Mouse (Mus musculus) spleen, adult 2 months (tissue): ENCODE results near the gene Gm17622.

ENCODE experiments used
- CTCF ChIP-seq: fragments of 200-500 bp; IDR thresholded peaks from 2 replicates; pipeline ENCODE4 v1.5.1; 2011; ENCODE audit warnings: mild to moderate bottlenecking, inconsistent platforms; ENCODE audit not compliant: insufficient read depth, insufficient read length, insufficient replicate concordance; ENCODE audit errors: extremely low read depth
- POLR2A ChIP-seq: fragments of 200-500 bp; IDR thresholded peaks from 2 replicates; pipeline ENCODE4 v1.6.1; 2011; ENCODE audit warnings: low read depth, low read length, inconsistent platforms

GRCm38 (mm10) chr13:96490433-96490832 is at the start of gene Gm17622:
- TF ChIP-seq CTCF = no peak
- no peak for TF ChIP-seq POLR2A
